Mouse (Mus musculus): ENCODE measurements around the gene Hilpda. TPM values are rescaled to one million over a fixed set of nuclear protein-coding genes. Genes with fewer than 3 reads are reported as not detected.

Hilpda gene
- polyA plus RNA-seq, 1 experiment from 2014 or later: 7.5 TPM

Other genes with a start within 250 kb of the Hilpda start
- gene Lep, start 212.3 kb upstream of the Hilpda start, polyA plus RNA-seq (2018): not detected in 3 replicates
- 22.8 to 29.6 TPM (median 25.3 TPM) in 3 replicates for gene Rbm28, start 107.5 kb upstream of the Hilpda start, polyA plus RNA-seq (2018)
- not detected in 3 replicates for gene Prrt4, start 92.9 kb upstream of the Hilpda start, polyA plus RNA-seq (2018)
- gene Impdh1, start 56.1 kb upstream of the Hilpda start, polyA plus RNA-seq (2018): 7.3 to 22.6 TPM (median 9.2 TPM) in 3 replicates
- not detected in 3 replicates for gene Fam71f2, start 7.1 kb downstream of the Hilpda start, polyA plus RNA-seq (2018)
- not detected in 3 replicates for gene Fam71f1, start 46.7 kb downstream of the Hilpda start, polyA plus RNA-seq (2018)
- 51.7 to 126 TPM (median 107 TPM) in 3 replicates for gene Calu, start 75.6 kb downstream of the Hilpda start, polyA plus RNA-seq (2018)
- gene Opn1sw, start 116.0 kb downstream of the Hilpda start, polyA plus RNA-seq (2018): not detected in 3 replicates
- gene Ccdc136, start 123.8 kb downstream of the Hilpda start, polyA plus RNA-seq (2018): not detected in 3 replicates
- gene Flnc, start 160.8 kb downstream of the Hilpda start, polyA plus RNA-seq (2018): not detected in 3 replicates
- 222 to 392 TPM (median 370 TPM) in 3 replicates for gene Atp6v1f, start 195.2 kb downstream of the Hilpda start, polyA plus RNA-seq (2018)
- not detected in 3 replicates for gene Atp6v1fnb, start 198.9 kb downstream of the Hilpda start, polyA plus RNA-seq (2018)
- 0.28 TPM in 1 of 3 replicates, not detected in the others for gene Kcp, start 235.5 kb downstream of the Hilpda start, polyA plus RNA-seq (2018)